Mouse (Mus musculus) embryonic facial prominence, embryonic 14.5 days (tissue): ENCODE measurements at regions not wholly inside any gene's neighbourhood (a gene's known extent, or its start where the extent isn't known, plus 50 kb on each side); places are given as distances from the start of the nearest gene placed in this dataset.
A peak's percentile ranks its signal among the peaks of the same experiment; 100 is the strongest.

Experiments used
- ATAC-seq: fragments of 200-750 bp; cut with Nextera tagmentation; 2 replicates; pipeline ENCODE4 v1.8.0; 2017; ENCODE audit warnings: low read depth, moderate number of reproducible peaks, moderate TSS enrichment
- DNase-seq: peaks from one replicate; pipeline ENCODE4 v3.0.0-alpha.2; 2015; ENCODE audit warnings: low spot score
- H3K27ac ChIP-seq: fragments of 300-500 bp; sonication (generic); replicated peaks from 2 replicates; pipeline ENCODE4 v1.5.1; 2014; ENCODE audit warnings: low read depth, mild to moderate bottlenecking, low read length, moderate library complexity
- H3K27me3 ChIP-seq: fragments of 300-500 bp; sonication (generic); replicated peaks from 2 replicates; pipeline ENCODE4 v1.6.1; 2014; ENCODE audit warnings: low read length; ENCODE audit not compliant: control insufficient read depth, insufficient read depth
- H3K36me3 ChIP-seq: fragments of 300-500 bp; sonication (generic); 2 replicates; pipeline ENCODE4 v1.6.1; 2014; ENCODE audit warnings: low read length, mixed read lengths; ENCODE audit not compliant: control insufficient read depth, insufficient read depth
- H3K4me1 ChIP-seq: fragments of 300-500 bp; sonication (generic); 2 replicates; pipeline ENCODE4 v1.6.1; 2014; ENCODE audit warnings: antibody characterized with exemption, low read length; ENCODE audit not compliant: control insufficient read depth, insufficient read depth
- H3K4me2 ChIP-seq: fragments of 300-500 bp; sonication (generic); 2 replicates; pipeline ENCODE4 v1.6.1; 2014; ENCODE audit warnings: low read depth, mild to moderate bottlenecking, low read length, moderate library complexity, mixed read lengths
- H3K4me3 ChIP-seq: fragments of 300-500 bp; sonication (generic); 2 replicates; pipeline ENCODE4 v1.5.1; 2014; ENCODE audit warnings: low read depth, mild to moderate bottlenecking, low read length
- H3K9ac ChIP-seq: fragments of 300-500 bp; sonication (generic); 2 replicates; pipeline ENCODE4 v1.6.1; 2014; ENCODE audit warnings: low read depth, mild to moderate bottlenecking, low read length, moderate library complexity, mixed read lengths
- H3K9me3 ChIP-seq: fragments of 300-500 bp; sonication (generic); 2 replicates; pipeline ENCODE4 v1.6.1; 2016; ENCODE audit warnings: low read length; ENCODE audit not compliant: control insufficient read depth
- WGBS: fragments of 180-500 bp; shearing (Covaris S2); extraction: QIAGEN DNeasy Blood & Tissue Kit; methylation state at CpG from one replicate; pipeline ENCODE4 v1.1.7; 2014; 5-methylcytosine and 5-hydroxymethylcytosine counted together

GRCm38 (mm10) chr4:29282169-29282568, 469.2 kb downstream of the Epha7 start:
- ATAC-seq, result no peak
- Histone ChIP-seq H3K36me3 (no peaks in the 10 kb centered on the region), H3K27ac (no peak overlapping the region), H3K9ac (no peak overlapping the region), H3K4me1 (no peaks in the 10 kb centered on the region), H3K4me3 (no peak overlapping the region), H3K27me3 (no peaks in the 10 kb centered on the region), H3K9me3 (no peaks in the 10 kb centered on the region), H3K4me2 (no peak overlapping the region)
- 39% methylated on average over 5 of the region's 5 CpGs for WGBS
- no peak for DNase-seq

- DNase-seq (no peak), ATAC-seq (no peak)
- Histone ChIP-seq H3K36me3 (no peaks in the 10 kb centered on the region), H3K27me3 (no peaks in the 10 kb centered on the region), H3K27ac (no peak overlapping the region), H3K4me1 (no peaks in the 10 kb centered on the region), H3K9me3 (no peaks in the 10 kb centered on the region), H3K9ac (no peak overlapping the region), H3K4me3 (no peak overlapping the region), H3K4me2 (no peak overlapping the region)
- WGBS, result 45% methylated on average over 1 of the region's 1 CpGs
Measured at GRCm38 (mm10) chr4:29301348-29301747, 488.4 kb downstream of the Epha7 start.

DNA sequence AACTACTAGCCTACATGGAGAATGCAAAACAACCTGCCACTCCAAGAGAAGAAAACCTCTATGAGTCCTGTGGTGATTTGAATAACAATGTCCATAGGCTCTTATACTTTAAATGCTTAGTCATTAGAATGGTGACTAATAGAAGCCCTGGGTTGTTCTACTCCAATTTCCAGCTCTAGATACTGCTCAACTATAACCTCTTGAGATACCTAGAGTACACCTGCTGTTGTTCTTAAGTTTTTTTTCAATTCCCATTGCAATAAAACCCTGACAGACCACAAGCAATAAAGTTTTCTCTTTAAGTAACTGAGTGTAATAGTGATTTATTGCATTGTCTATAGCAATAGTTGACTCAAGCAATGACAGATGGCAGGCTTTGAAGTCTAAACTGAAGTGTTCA, 491.0 kb downstream of the Epha7 start:
- Histone ChIP-seq H3K9me3 (no peaks in the 10 kb centered on the region), H3K4me1 (no peaks in the 10 kb centered on the region), H3K9ac (no peak overlapping the region), H3K36me3 (no peaks in the 10 kb centered on the region), H3K27ac (no peak overlapping the region), H3K4me3 (no peak overlapping the region), H3K27me3 (no peaks in the 10 kb centered on the region), H3K4me2 (no peak overlapping the region)
- no peak for ATAC-seq
- DNase-seq, result no peak

DNA sequence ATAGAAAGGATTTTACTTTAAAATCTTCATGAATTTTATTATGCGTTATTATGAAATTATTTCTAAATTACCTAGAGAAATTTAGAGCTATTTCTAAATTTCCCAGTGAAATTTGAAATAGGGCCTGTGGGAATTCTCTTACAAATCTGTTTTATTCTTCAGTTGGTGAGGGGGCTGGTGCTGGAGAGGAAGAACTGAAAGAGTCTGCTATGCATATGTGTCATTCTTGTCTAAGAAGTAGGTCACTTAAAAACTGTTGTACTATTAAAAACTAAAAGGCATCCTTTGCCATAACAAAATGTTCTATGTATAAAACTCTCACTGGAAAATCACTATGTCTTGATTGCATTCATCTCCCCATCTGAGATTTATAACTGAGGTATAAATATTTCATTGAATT, 494.3 kb downstream of the Epha7 start:
- no peaks in the 10 kb centered on the region for H3K27me3 ChIP-seq
- H3K4me2 ChIP-seq, result no peak overlapping the region
- H3K4me3 ChIP-seq, result no peak overlapping the region
- H3K9me3 ChIP-seq, result no peaks in the 10 kb centered on the region
- no peak overlapping the region for H3K27ac ChIP-seq
- no peaks in the 10 kb centered on the region for H3K4me1 ChIP-seq
- no peak for DNase-seq
- ATAC-seq, result no peak
- no peaks in the 10 kb centered on the region for H3K36me3 ChIP-seq
- H3K9ac ChIP-seq, result no peak overlapping the region
- 90% methylated on average over 1 of the region's 1 CpGs for WGBS

GRCm38 (mm10) chr4:29323921-29324320, 511.0 kb downstream of the Epha7 start:
- no peak overlapping the region for H3K9ac ChIP-seq
- no peak overlapping the region for H3K4me3 ChIP-seq
- WGBS, result 51% methylated on average over 6 of the region's 6 CpGs
- H3K4me2 ChIP-seq, result no peak overlapping the region
- H3K36me3 ChIP-seq, result no peaks in the 10 kb centered on the region
- H3K27ac ChIP-seq, result no peak overlapping the region
- H3K9me3 ChIP-seq, result no peaks in the 10 kb centered on the region
- H3K27me3 ChIP-seq, result no peaks in the 10 kb centered on the region
- ATAC-seq (no peak), DNase-seq (no peak)
- H3K4me1 ChIP-seq, result no peaks in the 10 kb centered on the region

DNA sequence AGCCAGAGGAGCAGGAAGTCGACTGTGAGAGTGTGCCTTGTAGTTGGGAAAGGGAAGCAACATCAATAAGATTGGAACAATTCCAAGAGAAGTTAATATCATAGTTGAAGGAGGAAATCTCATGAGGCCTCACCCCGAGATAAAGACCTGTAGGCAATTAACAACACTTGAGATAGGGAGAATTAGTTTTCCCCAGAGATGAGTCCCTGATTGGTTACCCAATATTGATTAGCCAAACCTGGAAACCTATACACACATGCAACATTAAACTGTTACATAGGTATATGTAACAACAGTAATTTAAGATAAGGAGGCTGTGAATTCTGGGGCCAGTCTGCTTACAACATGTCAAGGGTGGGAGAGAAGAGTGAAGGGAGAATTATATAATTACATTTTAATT, 516.2 kb downstream of the Epha7 start:
- no peak for ATAC-seq
- 55% methylated on average over 2 of the region's 2 CpGs for WGBS

GRCm38 (mm10) chr4:29331747-29332146, 518.8 kb downstream of the Epha7 start:
- no peaks in the 10 kb centered on the region for H3K27me3 ChIP-seq
- no peak overlapping the region for H3K27ac ChIP-seq
- no peaks in the 10 kb centered on the region for H3K9me3 ChIP-seq
- H3K36me3 ChIP-seq, result no peaks in the 10 kb centered on the region
- ATAC-seq (no peak), DNase-seq (peak; percentile 1)
- no peak overlapping the region for H3K4me2 ChIP-seq
- no peak overlapping the region for H3K9ac ChIP-seq
- WGBS, result 34% methylated on average over 2 of the region's 2 CpGs
- H3K4me1 ChIP-seq, result no peaks in the 10 kb centered on the region
- no peak overlapping the region for H3K4me3 ChIP-seq

More for the DNA sequence above, 516.2 kb downstream of the Epha7 start:
- Histone ChIP-seq H3K36me3 (no peaks in the 10 kb centered on the region), H3K4me2 (no peak overlapping the region), H3K9me3 (no peaks in the 10 kb centered on the region), H3K4me1 (no peaks in the 10 kb centered on the region), H3K9ac (no peak overlapping the region), H3K27me3 (no peaks in the 10 kb centered on the region), H3K4me3 (no peak overlapping the region), H3K27ac (no peak overlapping the region)
- DNase-seq, result no peak

- Histone ChIP-seq H3K9ac (no peak overlapping the region), H3K4me2 (no peak overlapping the region), H3K27ac (no peak overlapping the region), H3K36me3 (no peaks in the 10 kb centered on the region), H3K9me3 (no peaks in the 10 kb centered on the region), H3K4me1 (no peaks in the 10 kb centered on the region), H3K27me3 (no peaks in the 10 kb centered on the region), H3K4me3 (no peak overlapping the region)
- ATAC-seq (no peak), DNase-seq (no peak)
- WGBS, result 94% methylated on average over 10 of the region's 10 CpGs
Measured at GRCm38 (mm10) chr4:29337245-29337644, 524.3 kb downstream of the Epha7 start.

DNA sequence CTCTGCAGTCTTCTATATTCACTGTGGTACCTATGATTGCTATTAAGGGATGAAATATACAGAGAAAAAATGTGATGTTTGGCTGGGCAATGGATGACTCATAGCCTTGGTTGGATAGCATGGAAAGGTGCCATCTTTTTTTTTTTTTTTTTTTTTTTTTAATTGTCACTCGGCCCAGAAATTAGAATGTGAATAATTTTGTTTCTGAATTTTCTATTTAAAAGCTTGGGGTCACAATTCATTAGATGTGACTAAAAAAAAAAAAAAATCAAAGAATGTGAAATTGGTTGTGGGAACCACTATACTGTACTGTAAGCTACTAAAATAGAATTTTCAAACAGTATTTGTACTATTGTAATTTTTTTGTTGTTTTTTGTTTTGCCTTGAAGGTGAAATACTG, 549.3 kb downstream of the Epha7 start:
- 84% methylated on average over 1 of the region's 1 CpGs for WGBS
- no peak overlapping the region for H3K4me2 ChIP-seq
- ATAC-seq (no peak), DNase-seq (no peak)
- no peak overlapping the region for H3K27ac ChIP-seq
- H3K9ac ChIP-seq, result no peak overlapping the region
- no peaks in the 10 kb centered on the region for H3K9me3 ChIP-seq
- no peaks in the 10 kb centered on the region for H3K27me3 ChIP-seq
- H3K36me3 ChIP-seq, result no peaks in the 10 kb centered on the region
- H3K4me1 ChIP-seq, result no peaks in the 10 kb centered on the region
- H3K4me3 ChIP-seq, result no peak overlapping the region
